Mouse (Mus musculus) limb, embryonic 10.5 days (tissue): ENCODE measurements at regions not wholly inside any gene's neighbourhood (a gene's known extent, or its start where the extent isn't known, plus 50 kb on each side); places are given as distances from the start of the nearest gene placed in this dataset.

Source experiments
- DNase-seq: peaks from one replicate; pipeline ENCODE4 v3.0.0-alpha.2; 2017; ENCODE audit warnings: low spot score
- H3K27ac ChIP-seq: fragments of 300-500 bp; sonication (generic); 2 replicates; pipeline ENCODE4 v1.5.1; 2016; ENCODE audit warnings: mild to moderate bottlenecking
- H3K27me3 ChIP-seq: fragments of 300-500 bp; sonication (generic); 2 replicates; pipeline ENCODE4 v1.6.1; 2016; ENCODE audit warnings: low read depth, mild to moderate bottlenecking; ENCODE audit not compliant: poor library complexity, severe bottlenecking
- H3K36me3 ChIP-seq: fragments of 300-500 bp; sonication (generic); 2 replicates; pipeline ENCODE4 v1.6.1; 2016; ENCODE audit warnings: mild to moderate bottlenecking, moderate library complexity
- H3K4me1 ChIP-seq: fragments of 300-500 bp; sonication (generic); 2 replicates; pipeline ENCODE4 v1.6.1; 2016
- H3K4me3 ChIP-seq: fragments of 300-500 bp; sonication (generic); 2 replicates; pipeline ENCODE4 v1.5.1; 2016; ENCODE audit warnings: mild to moderate bottlenecking, moderate library complexity
- H3K9me3 ChIP-seq: fragments of 300-500 bp; sonication (generic); replicated peaks from 2 replicates; pipeline ENCODE4 v1.6.1; 2016; ENCODE audit warnings: mild to moderate bottlenecking
- WGBS: fragments of 180-500 bp; shearing (Covaris S2); methylation state at CpG from one replicate; pipeline ENCODE4 v1.1.7; 2016; 5-methylcytosine and 5-hydroxymethylcytosine counted together

DNA sequence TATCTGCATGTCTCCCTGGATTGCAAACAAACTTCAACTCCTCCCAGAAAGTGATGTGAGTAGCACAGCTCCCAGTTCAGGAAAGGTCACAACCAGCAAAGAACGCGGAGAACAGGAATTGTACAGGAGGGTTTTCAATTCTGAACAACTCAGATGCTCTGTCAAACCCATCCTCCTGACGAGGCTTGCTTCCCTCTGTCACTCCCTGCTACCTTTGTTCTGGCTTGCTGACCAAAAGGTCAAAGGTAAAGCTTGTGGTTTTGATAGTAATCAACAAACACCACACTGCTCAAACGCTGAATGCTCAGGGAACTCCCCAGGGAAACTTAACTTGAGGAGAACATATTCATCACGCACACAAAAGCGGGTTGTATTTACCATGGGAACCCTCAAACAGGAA, 102.4 kb downstream of the Gm10604 start:
- H3K27me3 ChIP-seq, result no peaks in the 10 kb centered on the region
- H3K27ac ChIP-seq, result no peak overlapping the region
- H3K36me3 ChIP-seq, result no peaks in the 10 kb centered on the region
- H3K4me1 ChIP-seq, result no peaks in the 10 kb centered on the region
- no peak overlapping the region for H3K4me3 ChIP-seq
- 77% methylated on average over 6 of the region's 6 CpGs for WGBS
- no peaks in the 10 kb centered on the region for H3K9me3 ChIP-seq
- no peak for DNase-seq

DNA sequence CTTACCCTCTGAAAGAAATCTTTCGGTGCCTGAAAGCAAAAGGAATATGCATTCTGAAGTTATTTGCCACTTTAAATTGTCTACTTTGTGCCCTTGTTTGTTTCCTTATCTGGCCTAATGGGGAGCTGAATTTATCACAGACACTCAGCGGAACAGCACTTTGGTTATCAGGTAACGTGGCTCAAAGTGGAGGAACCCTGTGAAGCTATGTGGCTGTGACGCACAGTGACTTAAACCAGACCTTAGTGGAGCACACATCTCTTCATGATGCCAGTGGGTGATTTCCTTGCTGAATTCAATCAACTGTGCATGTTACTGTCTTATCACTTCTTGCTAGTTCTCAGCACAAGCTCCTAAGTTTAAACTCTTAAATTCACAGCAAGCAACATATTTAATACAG, 103.1 kb downstream of the Gm10604 start:
- no peak overlapping the region for H3K4me3 ChIP-seq
- H3K9me3 ChIP-seq, result no peaks in the 10 kb centered on the region
- no peak overlapping the region for H3K27ac ChIP-seq
- no peak for DNase-seq
- no peaks in the 10 kb centered on the region for H3K36me3 ChIP-seq
- H3K27me3 ChIP-seq, result no peaks in the 10 kb centered on the region
- no peaks in the 10 kb centered on the region for H3K4me1 ChIP-seq
- WGBS, result 73% methylated on average over 4 of the region's 4 CpGs

DNA sequence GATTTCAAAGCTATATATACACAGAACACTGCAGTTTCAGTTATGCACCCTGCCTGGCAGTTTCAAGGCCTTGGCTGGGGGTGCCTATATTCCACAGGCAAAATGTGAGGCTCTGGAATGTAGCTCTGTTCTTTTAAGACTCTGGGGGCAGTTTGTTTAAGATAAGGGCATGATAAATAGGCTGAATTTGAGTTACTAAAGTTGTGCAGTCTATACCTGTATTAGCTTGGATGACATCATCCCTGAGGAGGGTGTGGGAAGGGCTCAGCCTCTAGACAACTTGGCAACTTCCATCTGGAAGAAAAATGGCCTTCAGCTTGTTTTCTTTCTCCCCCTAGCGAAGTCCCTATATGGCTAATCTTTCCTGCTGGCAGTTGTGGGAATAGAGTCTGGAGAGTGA, 105.1 kb downstream of the Gm10604 start:
- WGBS, result 64% methylated on average over 1 of the region's 1 CpGs
- Histone ChIP-seq H3K4me1 (no peaks in the 10 kb centered on the region), H3K27me3 (no peaks in the 10 kb centered on the region)

DNA sequence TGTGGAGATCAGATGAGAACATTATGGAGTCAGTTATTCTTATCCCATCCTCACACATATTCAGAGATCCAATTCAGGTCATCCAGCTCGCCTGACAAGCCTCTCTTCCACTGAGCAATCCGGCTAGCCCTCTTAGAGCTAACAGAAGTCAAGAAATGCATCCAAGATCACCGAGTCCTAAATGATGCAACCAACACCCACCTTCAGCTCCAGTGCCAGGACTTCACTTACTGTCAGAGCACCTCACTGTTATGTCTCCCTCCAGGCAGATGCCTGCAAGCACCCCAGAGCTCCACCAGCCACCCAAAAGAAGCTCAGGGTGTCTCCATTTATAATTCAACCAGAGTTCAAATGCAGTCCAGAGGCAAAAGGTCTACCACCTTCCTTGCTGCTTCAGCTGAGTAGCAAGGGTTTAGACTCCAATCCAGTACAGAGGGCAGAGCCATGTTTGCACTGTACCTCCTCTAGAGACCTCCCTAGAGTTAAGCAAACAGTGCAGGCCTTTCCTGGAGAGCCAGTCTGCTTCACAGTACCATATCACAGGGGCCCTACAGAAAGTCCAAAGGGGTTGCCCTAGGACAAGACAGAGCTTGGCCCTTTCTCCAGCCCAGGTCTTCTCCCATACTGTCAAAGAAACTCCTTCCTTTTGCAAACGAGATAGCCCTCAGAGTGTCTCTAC, 106.3 kb downstream of the Gm10604 start:
- 82% methylated on average over 4 of the region's 4 CpGs for WGBS

More for the DNA sequence above, 105.1 kb downstream of the Gm10604 start:
- H3K9me3 ChIP-seq, result no peaks in the 10 kb centered on the region
- DNase-seq, result no peak
- no peak overlapping the region for H3K27ac ChIP-seq
- no peak overlapping the region for H3K4me3 ChIP-seq
- no peaks in the 10 kb centered on the region for H3K36me3 ChIP-seq

DNA sequence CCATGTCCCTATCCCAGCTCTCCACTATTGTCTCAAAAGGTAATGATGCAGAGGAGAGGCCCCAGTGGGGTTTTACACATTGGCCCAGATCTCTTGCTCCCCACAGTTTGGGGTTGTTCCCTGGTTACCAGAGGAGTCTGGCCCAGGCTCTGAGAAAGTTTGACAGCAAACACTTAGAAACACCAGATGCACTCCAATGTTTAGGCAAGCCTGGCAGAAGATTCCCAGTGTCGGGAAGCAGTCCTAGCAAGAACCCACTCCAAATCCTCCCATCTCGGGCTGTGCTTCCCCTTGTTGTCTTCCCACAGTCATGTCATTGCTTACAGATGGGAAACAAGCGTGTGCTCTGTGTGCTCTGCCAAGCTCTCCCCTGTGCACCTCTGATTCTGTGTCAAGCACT, 109.0 kb downstream of the Gm10604 start:
- WGBS, result 87% methylated on average over 3 of the region's 3 CpGs
- no peak overlapping the region for H3K4me3 ChIP-seq
- H3K36me3 ChIP-seq, result no peaks in the 10 kb centered on the region
- H3K27ac ChIP-seq, result no peak overlapping the region
- DNase-seq, result no peak
- no peaks in the 10 kb centered on the region for H3K9me3 ChIP-seq
- H3K27me3 ChIP-seq, result no peaks in the 10 kb centered on the region
- no peaks in the 10 kb centered on the region for H3K4me1 ChIP-seq

More for the DNA sequence above, 106.3 kb downstream of the Gm10604 start:
- DNase-seq, result no peak
- H3K27me3 ChIP-seq, result no peaks in the 10 kb centered on the region
- H3K4me3 ChIP-seq, result no peak overlapping the region
- H3K36me3 ChIP-seq, result no peaks in the 10 kb centered on the region
- no peaks in the 10 kb centered on the region for H3K9me3 ChIP-seq
- H3K27ac ChIP-seq, result no peak overlapping the region
- no peaks in the 10 kb centered on the region for H3K4me1 ChIP-seq

DNA sequence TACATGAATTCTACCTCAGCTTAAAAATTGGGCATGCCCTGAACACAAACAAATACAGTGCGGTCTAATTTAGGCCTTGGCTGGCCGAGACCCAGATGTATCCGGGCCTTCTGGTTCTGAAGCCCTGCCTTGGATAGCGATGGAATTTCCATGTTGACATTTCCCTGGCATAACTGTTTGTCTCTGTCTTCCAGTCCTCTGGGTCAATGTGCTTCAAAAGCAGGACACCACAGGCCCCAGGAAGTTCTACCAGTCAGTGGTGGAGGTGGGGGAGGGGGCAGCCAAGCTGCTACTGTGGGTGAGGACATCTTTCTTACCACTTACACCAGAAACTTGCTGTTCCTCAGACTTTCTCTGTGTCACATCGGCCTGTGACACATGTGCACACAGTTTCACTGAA, 111.3 kb downstream of the Gm10604 start:
- H3K4me3 ChIP-seq, result no peak overlapping the region
- no peak for DNase-seq
- H3K4me1 ChIP-seq, result no peaks in the 10 kb centered on the region
- no peaks in the 10 kb centered on the region for H3K36me3 ChIP-seq
- no peaks in the 10 kb centered on the region for H3K27me3 ChIP-seq
- 92% methylated on average over 5 of the region's 5 CpGs for WGBS
- H3K9me3 ChIP-seq, result no peaks in the 10 kb centered on the region
- H3K27ac ChIP-seq, result no peak overlapping the region

DNA sequence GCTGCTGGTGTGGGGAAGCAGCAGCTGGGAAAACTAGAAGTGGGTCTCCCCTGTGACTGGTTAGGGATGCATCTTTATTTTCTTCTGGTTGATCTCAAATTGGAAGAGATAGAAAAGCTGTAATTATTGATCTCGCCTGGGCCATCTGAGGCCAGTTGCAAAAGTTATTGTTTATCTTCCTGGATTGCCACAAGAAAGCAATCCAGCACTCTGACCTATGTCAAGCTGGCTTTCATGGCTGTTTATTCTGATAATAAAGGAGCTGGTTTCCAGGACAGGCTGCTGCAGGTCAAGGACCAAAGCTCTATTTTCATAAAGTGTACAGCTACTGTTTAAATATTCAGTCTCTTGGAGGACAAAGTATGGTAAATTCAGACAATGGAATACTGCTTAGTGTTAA, 112.5 kb downstream of the Gm10604 start:
- H3K27ac ChIP-seq, result no peak overlapping the region
- DNase-seq, result no peak
- H3K9me3 ChIP-seq, result no peaks in the 10 kb centered on the region
- no peak overlapping the region for H3K4me3 ChIP-seq
- 67% methylated on average over 1 of the region's 1 CpGs for WGBS
- H3K36me3 ChIP-seq, result no peaks in the 10 kb centered on the region
- H3K27me3 ChIP-seq, result no peaks in the 10 kb centered on the region
- H3K4me1 ChIP-seq, result no peaks in the 10 kb centered on the region
